8 mouse cellular contexts compared by ENCODE assay signal in genomic region chr4:134567377-134568226, GRCm38 (mm10). TPM values are rescaled to one million over a fixed set of nuclear protein-coding genes. Genes with fewer than 3 reads are reported as not detected.
DNase-seq lines count a peak whose midpoint lies in the region; ATAC-seq and TF ChIP-seq lines count a peak whose summit lies in the region.
"Had no signal": no experiment of that assay in that cellular context is flagged by ENCODE, and none has a peak within 500 bp of the region (broad histone marks: within the 10 kb centered on the region; RNA-seq: fewer than 3 reads in every experiment).

No protein-coding gene starts in this region.

- TF ChIP-seq CTCF in lung, adult 2 months (IDR thresholded peaks at IDR 0.05; ENCODE audit: insufficient read depth, low read length): no peak

- DNase-seq in lung, adult 2 months: no peak
- DNase-seq in cerebellum, adult 9-10 months: peak; percentile 73
- no peak for DNase-seq in urinary bladder, postnatal 36 days (ENCODE audit: low spot score in 2 of 2)
- DNase-seq in embryo, embryonic 10.5 days (ENCODE audit: low spot score): no peak

- H3K9me3 ChIP-seq in lung, embryonic 15.5 days: no peaks in the 10 kb centered on the region
- 0 out of 2 replicates have a peak, but pooled peaks cover 7% of the 10 kb centered on the region for H3K9me3 ChIP-seq in hindbrain, embryonic 12.5 days (replicated peaks)
- H3K9me3 ChIP-seq in midbrain, embryonic 15.5 days: no peaks in the 10 kb centered on the region
- H3K9me3 ChIP-seq: heart, embryonic 10.5 days had no signal

- peak; percentile 50 for ATAC-seq in lung, embryonic 15.5 days (ENCODE audit: borderline replicate concordance, extremely low read depth, low FRiP score, low TSS enrichment)
- ATAC-seq in hindbrain, embryonic 12.5 days (ENCODE audit: low FRiP score): peak; percentile 76
- ATAC-seq in midbrain, embryonic 15.5 days (replicated peaks): peak; percentile 73

- no peak overlapping the region for H3K4me3 ChIP-seq in lung, embryonic 15.5 days
- H3K4me3 ChIP-seq in lung, adult 2 months (replicated peaks; ENCODE audit: extremely low read depth, low read depth, low read length): no peak overlapping the region
- H3K4me3 ChIP-seq in hindbrain, embryonic 12.5 days: no peak overlapping the region
- no peak overlapping the region for H3K4me3 ChIP-seq in midbrain, embryonic 15.5 days
- H3K4me3 ChIP-seq: heart, embryonic 10.5 days had no signal

- no peak for TF ChIP-seq POLR2A in lung, adult 2 months (IDR thresholded peaks at IDR 0.05; ENCODE audit: borderline replicate concordance, extremely low read depth, low read depth, low read length)

- no peaks in the 10 kb centered on the region for H3K27me3 ChIP-seq in lung, embryonic 15.5 days
- peaks cover 3% of the 10 kb centered on the region; the same call in 1 of the 2 replicates for H3K27me3 ChIP-seq in hindbrain, embryonic 12.5 days
- no peaks in the 10 kb centered on the region for H3K27me3 ChIP-seq in midbrain, embryonic 15.5 days (replicated peaks)

- H3K4me2 ChIP-seq in lung, embryonic 15.5 days: peak overlapping the region; percentile 8; the same call in 1 of the 2 replicates
- no peak overlapping the region for H3K4me2 ChIP-seq in hindbrain, embryonic 12.5 days (replicated peaks)
- H3K4me2 ChIP-seq in midbrain, embryonic 15.5 days: no peak overlapping the region

- no peak overlapping the region for H3K27ac ChIP-seq in lung, embryonic 15.5 days
- peak overlapping the region; percentile 57 for H3K27ac ChIP-seq in hindbrain, embryonic 12.5 days
- peak overlapping the region; percentile 49 for H3K27ac ChIP-seq in midbrain, embryonic 15.5 days
- H3K27ac ChIP-seq: heart, embryonic 10.5 days had no signal

- H3K4me1 ChIP-seq in lung, embryonic 15.5 days: peaks cover 10% of the 10 kb centered on the region
- H3K4me1 ChIP-seq in lung, adult 2 months (ENCODE audit: control insufficient read depth, insufficient read depth, low read length): no peaks in the 10 kb centered on the region
- H3K4me1 ChIP-seq in hindbrain, embryonic 12.5 days: peaks cover 9% of the 10 kb centered on the region
- H3K4me1 ChIP-seq in midbrain, embryonic 15.5 days: peaks cover 5% of the 10 kb centered on the region; the same call in 1 of the 2 replicates

- H3K9ac ChIP-seq in lung, embryonic 15.5 days: no peak overlapping the region
- no peak overlapping the region for H3K9ac ChIP-seq in hindbrain, embryonic 12.5 days
- H3K9ac ChIP-seq in midbrain, embryonic 15.5 days: no peak overlapping the region

- no peaks in the 10 kb centered on the region for H3K36me3 ChIP-seq in lung, embryonic 15.5 days
- H3K36me3 ChIP-seq in hindbrain, embryonic 12.5 days: peaks cover 8% of the 10 kb centered on the region
- no peaks in the 10 kb centered on the region for H3K36me3 ChIP-seq in midbrain, embryonic 15.5 days (replicated peaks)

- WGBS in lung, embryonic 15.5 days: 28% methylated on average over 19 of the region's 19 CpGs
- WGBS in lung, adult 2 months: 55% methylated on average over 19 of the region's 19 CpGs
- 22% methylated on average over 19 of the region's 19 CpGs for WGBS in hindbrain, embryonic 12.5 days
- WGBS in midbrain, embryonic 15.5 days: 21% methylated on average over 19 of the region's 19 CpGs

RNA-seq across cellular contexts. Expression of gene Selenon, which starts 15.6 kb away (rescaled TPM):
- polyA plus RNA-seq in lung, embryonic 15.5 days (2015; fragmentation: Nextera tagmentation; extraction: Ambion mirVana): 35.3 and 46.2 TPM in 2 replicates
- 36.2 and 42.2 TPM in 2 replicates for polyA plus RNA-seq in lung, adult 2 months (2012; rRNA removed)
- polyA plus RNA-seq in hindbrain, embryonic 12.5 days (2016; fragmentation: Nextera tagmentation; extraction: Ambion mirVana): 36.7 and 42.8 TPM in 2 replicates
- polyA plus RNA-seq in midbrain, embryonic 15.5 days (2015; fragmentation: Nextera tagmentation; extraction: Ambion mirVana): 28.3 and 35.6 TPM in 2 replicates

RNA-seq across cellular contexts. Expression of gene Mtfr1l, which starts 32.4 kb away (rescaled TPM):
- 109 and 114 TPM in 2 replicates for polyA plus RNA-seq in lung, embryonic 15.5 days (2015; fragmentation: Nextera tagmentation; extraction: Ambion mirVana)
- polyA plus RNA-seq in lung, adult 2 months (2012; rRNA removed): 115 and 169 TPM in 2 replicates
- polyA plus RNA-seq in hindbrain, embryonic 12.5 days (2016; fragmentation: Nextera tagmentation; extraction: Ambion mirVana): 137 and 140 TPM in 2 replicates
- polyA plus RNA-seq in midbrain, embryonic 15.5 days (2015; fragmentation: Nextera tagmentation; extraction: Ambion mirVana): 164 and 173 TPM in 2 replicates

RNA-seq across cellular contexts. Expression of gene Aunip, which starts 56.8 kb away (rescaled TPM):
- 18.7 and 20.2 TPM in 2 replicates for polyA plus RNA-seq in lung, embryonic 15.5 days (2015; fragmentation: Nextera tagmentation; extraction: Ambion mirVana)
- not detected in 2 replicates for polyA plus RNA-seq in lung, adult 2 months (2012; rRNA removed)
- polyA plus RNA-seq in hindbrain, embryonic 12.5 days (2016; fragmentation: Nextera tagmentation; extraction: Ambion mirVana): 6.3 and 7.6 TPM in 2 replicates
- polyA plus RNA-seq in midbrain, embryonic 15.5 days (2015; fragmentation: Nextera tagmentation; extraction: Ambion mirVana): 1.3 and 1.9 TPM in 2 replicates
